Mouse (Mus musculus): ENCODE results near the gene Cdc37.

DNA sequence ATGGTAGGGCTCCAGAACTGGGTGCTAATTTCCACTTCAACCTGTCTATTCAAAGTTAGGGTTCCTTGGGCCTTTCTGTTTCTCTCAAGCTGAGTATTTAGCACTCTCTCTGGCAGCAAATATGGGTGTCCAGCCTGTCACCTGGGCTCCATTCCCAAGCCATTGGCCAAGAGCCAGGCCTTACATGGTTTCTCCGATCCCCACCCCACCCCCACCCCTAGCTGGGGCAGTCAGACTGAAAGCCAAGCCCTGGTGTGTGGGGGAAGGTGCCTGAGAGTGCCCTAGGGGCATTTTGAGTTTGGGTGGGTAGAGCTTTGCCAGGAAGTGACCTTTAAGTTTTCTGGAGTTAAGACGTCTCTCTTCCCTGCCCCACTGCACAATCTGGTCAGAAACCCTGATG is 35.0 kb upstream of the Cdc37 start:
- TF ChIP-seq CTCF (IDR thresholded peaks at IDR 0.05; ENCODE audit: low read depth, low read length) (no peak), EP300 (IDR thresholded peaks at IDR 0.05; ENCODE audit: insufficient read depth, low read depth, low read length) (no peak), POLR2A (IDR thresholded peaks at IDR 0.05; ENCODE audit: insufficient read depth, low read length) (no peak)

Measured in ES-Bruce4 (cell line).